Mouse (Mus musculus): ENCODE measurements around the gene Vkorc1l1. TPM values are rescaled to one million over a fixed set of nuclear protein-coding genes. Genes with fewer than 3 reads are reported as not detected.

Gene Vkorc1l1
- total RNA-seq, 1 experiment = 48.1 TPM

DNA sequence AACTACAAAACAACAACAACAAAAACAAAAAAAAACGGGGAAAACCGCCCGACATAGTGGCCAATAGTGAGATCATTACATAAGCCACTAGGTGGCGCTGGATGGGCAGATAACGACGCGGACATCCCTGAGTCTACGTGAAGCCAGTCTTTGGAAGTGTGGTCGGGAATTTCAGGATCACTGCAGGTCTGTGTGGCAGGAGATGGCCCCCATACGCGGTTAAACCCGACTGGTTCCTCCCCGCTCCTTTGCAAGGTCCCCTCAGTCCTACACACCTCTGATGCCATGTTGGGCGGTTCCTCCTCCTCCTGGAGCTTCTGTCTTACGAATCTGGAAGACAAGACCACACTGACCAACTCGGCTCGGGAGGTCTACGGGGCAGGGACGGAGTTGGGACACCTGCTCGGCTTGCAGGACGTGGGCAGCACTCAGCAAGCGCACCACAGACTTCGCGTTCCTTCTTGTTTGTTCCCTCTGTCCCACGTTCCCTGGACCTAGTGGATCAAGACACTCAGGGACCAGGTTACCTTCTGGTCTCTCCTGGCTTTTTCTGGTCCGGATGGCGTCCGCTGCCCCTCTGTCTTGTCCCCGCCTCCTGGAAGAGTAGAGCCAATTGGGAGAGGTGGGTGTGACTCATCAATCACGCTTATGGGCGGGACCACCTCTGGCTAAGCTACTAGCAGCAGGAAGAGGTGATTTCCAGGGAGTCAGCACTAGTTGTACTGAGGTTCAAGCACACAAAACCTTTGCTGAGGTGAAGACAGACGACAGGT, 82.2 kb downstream of the Vkorc1l1 start:
- in situ Hi-C loops (cut with MboI; ENCODE audit: low sequenced_read_pairs in 2 of 2, unreplicated experiment in 2 of 2) = no loop called here
- peak; percentile 92 for DNase-seq (ENCODE audit: low read depth, low spot score)
- Histone ChIP-seq H3K27ac (ENCODE audit: insufficient read depth, low read depth, low read length, poor library complexity, severe bottlenecking) (no peak overlapping the region), H3K4me1 (ENCODE audit: control insufficient read depth in 2 of 2, insufficient read depth in 2 of 2, low read length in 2 of 2, poor library complexity in 1 of 2) (peaks cover 0 to 10% of the 10 kb centered on the region in 2 experiments; a peak in 2 of 4 replicates), H3K9ac (ENCODE audit: insufficient read depth, low read depth, low read length, poor library complexity, severe bottlenecking) (peak overlapping the region; percentile 56), H3K36me3 (ENCODE audit: control insufficient read depth, insufficient read depth, low read length, poor library complexity, severe bottlenecking) (no peaks in the 10 kb centered on the region), H3K4me3 (ENCODE audit: insufficient read depth in 1 of 2, low read depth in 1 of 2, low read length in 2 of 2, poor library complexity in 1 of 2, severe bottlenecking in 1 of 2) (peak overlapping the region; percentile 69 to 95), H3K9me3 (ENCODE audit: control insufficient read depth, insufficient read depth, low read depth, low read length) (no peaks in the 10 kb centered on the region)
- no peak for TF ChIP-seq HCFC1 (IDR thresholded peaks at IDR 0.05; ENCODE audit: borderline replicate concordance, insufficient read depth, low read length)
- no peak for TF ChIP-seq CHD2 (IDR thresholded peaks at IDR 0.05; ENCODE audit: low read depth, low read length)
- TF ChIP-seq MAFK (IDR thresholded peaks at IDR 0.05; ENCODE audit: insufficient read depth, low read depth, low read length) = 0 out of 2 replicates have a peak, but pooled peaks have one; percentile 32
- TF ChIP-seq ZNF384 (IDR thresholded peaks at IDR 0.05; ENCODE audit: low read depth, low read length) = peak; percentile 62
- no peak for TF ChIP-seq ZC3H11A (IDR thresholded peaks at IDR 0.05; ENCODE audit: borderline replicate concordance, low read depth, low read length)

DNA sequence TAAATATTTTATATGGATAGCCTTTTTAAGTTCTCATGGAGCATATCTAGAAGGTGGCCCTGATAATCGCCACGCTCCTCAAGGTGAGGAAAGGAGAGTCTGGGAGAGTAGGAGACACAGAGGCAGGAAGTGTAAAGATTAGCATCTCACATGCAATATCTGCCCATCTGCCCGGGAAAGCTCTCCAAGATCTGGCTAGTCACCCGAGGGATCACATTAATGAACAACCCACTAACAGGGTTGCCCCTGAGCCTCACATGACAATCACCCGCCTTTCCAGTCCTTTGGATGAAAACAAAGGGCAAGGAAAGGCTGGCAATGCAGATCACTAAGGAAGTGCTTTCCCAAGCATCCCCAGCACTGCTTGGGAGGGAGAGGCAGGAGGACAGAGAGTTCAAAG, 85.4 kb downstream of the Vkorc1l1 start:
- in situ Hi-C loops (cut with MboI; ENCODE audit: low sequenced_read_pairs in 2 of 2, unreplicated experiment in 2 of 2) = no loop called here
- Histone ChIP-seq H3K9me3 (ENCODE audit: control insufficient read depth, insufficient read depth, low read depth, low read length) (no peaks in the 10 kb centered on the region), H3K4me1 (ENCODE audit: control insufficient read depth in 2 of 2, insufficient read depth in 2 of 2, low read length in 2 of 2, poor library complexity in 1 of 2) (peaks cover 0 to 8% of the 10 kb centered on the region in 2 experiments; a peak in 1 of 4 replicates), H3K27ac (ENCODE audit: insufficient read depth, low read depth, low read length, poor library complexity, severe bottlenecking) (no peak overlapping the region), H3K36me3 (ENCODE audit: control insufficient read depth, insufficient read depth, low read length, poor library complexity, severe bottlenecking) (no peaks in the 10 kb centered on the region), H3K9ac (ENCODE audit: insufficient read depth, low read depth, low read length, poor library complexity, severe bottlenecking) (no peak overlapping the region), H3K4me3 (ENCODE audit: insufficient read depth in 1 of 2, low read depth in 1 of 2, low read length in 2 of 2, poor library complexity in 1 of 2, severe bottlenecking in 1 of 2) (no peak overlapping the region)
- no peak for DNase-seq (ENCODE audit: low read depth, low spot score)
- no peak for TF ChIP-seq ZC3H11A (IDR thresholded peaks at IDR 0.05; ENCODE audit: borderline replicate concordance, low read depth, low read length)
- no peak for TF ChIP-seq HCFC1 (IDR thresholded peaks at IDR 0.05; ENCODE audit: borderline replicate concordance, insufficient read depth, low read length)
- TF ChIP-seq CHD2 (IDR thresholded peaks at IDR 0.05; ENCODE audit: low read depth, low read length) = no peak
- TF ChIP-seq MAFK (IDR thresholded peaks at IDR 0.05; ENCODE audit: insufficient read depth, low read depth, low read length) = no peak
- TF ChIP-seq ZNF384 (IDR thresholded peaks at IDR 0.05; ENCODE audit: low read depth, low read length) = no peak

DNA sequence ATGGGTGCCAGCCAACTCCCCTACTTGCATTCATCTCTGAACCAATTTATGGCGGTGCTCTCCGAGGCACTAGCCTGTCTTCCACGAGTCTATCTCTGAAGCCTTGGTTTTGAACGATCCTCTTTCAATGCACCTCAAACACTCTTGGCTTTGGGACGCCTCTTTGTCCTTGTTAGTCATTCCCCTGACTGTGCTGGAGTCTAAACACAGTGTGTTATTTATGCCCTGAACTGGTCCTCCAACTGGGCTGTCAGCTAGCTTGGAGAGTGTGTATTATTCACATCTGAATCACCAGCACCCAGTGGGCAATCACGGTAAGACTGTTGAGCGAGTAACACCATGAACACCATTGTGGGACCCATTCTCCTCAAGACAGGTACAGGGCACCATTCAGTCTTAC, 85.9 kb downstream of the Vkorc1l1 start:
- H3K36me3 ChIP-seq (ENCODE audit: control insufficient read depth, insufficient read depth, low read length, poor library complexity, severe bottlenecking) = no peaks in the 10 kb centered on the region
- no peak for TF ChIP-seq ZNF384 (IDR thresholded peaks at IDR 0.05; ENCODE audit: low read depth, low read length)
- in situ Hi-C loops (cut with MboI; ENCODE audit: low sequenced_read_pairs in 2 of 2, unreplicated experiment in 2 of 2) = no loop called here
- no peak overlapping the region for H3K9ac ChIP-seq (ENCODE audit: insufficient read depth, low read depth, low read length, poor library complexity, severe bottlenecking)
- no peak overlapping the region for H3K27ac ChIP-seq (ENCODE audit: insufficient read depth, low read depth, low read length, poor library complexity, severe bottlenecking)
- no peak overlapping the region for H3K4me3 ChIP-seq (ENCODE audit: insufficient read depth in 1 of 2, low read depth in 1 of 2, low read length in 2 of 2, poor library complexity in 1 of 2, severe bottlenecking in 1 of 2)
- no peaks in the 10 kb centered on the region for H3K9me3 ChIP-seq (ENCODE audit: control insufficient read depth, insufficient read depth, low read depth, low read length)
- no peak for DNase-seq (ENCODE audit: low read depth, low spot score)
- H3K4me1 ChIP-seq (ENCODE audit: control insufficient read depth in 2 of 2, insufficient read depth in 2 of 2, low read length in 2 of 2, poor library complexity in 1 of 2) = peaks cover 0 to 9% of the 10 kb centered on the region in 2 experiments; a peak in 2 of 4 replicates

DNA sequence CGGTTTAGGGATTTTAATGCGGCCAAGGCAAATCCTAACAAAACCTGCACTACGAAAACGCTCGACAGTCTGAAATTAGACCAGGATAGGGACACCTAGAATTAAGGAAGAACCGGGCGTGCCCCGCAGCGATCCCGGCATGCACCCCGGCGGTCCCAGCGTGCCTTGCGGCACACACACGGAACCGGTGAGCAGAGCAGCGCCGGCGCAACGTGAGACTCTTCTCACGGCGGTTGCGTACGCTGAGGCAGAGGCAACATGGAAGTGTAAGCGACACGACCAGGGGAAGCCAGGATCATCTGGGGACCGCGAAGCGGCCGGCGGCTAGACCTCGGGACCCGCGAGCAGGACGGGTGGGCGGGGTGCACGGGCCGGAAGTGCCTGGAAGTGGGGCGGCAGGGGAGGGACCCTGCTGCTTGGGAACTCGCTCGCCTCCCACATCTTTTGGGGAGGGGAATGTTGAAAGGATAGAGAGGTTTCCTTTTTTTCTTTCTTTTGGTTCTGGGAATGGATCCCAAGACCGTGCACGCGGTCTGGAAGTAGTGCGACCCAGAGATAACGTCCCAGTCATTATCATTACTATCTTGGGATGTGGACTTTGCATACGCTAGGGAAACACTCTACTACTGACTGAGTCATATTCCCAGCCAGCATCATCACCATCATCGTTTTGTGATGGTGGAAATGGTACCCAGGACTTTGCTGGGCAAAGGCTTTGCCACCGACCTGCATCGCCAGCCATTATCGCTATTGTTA, 87.5 kb downstream of the Vkorc1l1 start, which contains the start of the genes Asl and Crcp:
Asl (minus strand) TSS at position 106 of the 756 bp plus-strand sequence.
Crcp (plus strand) TSS at position 149 of the 756 bp plus-strand sequence.
- Histone ChIP-seq H3K27ac (ENCODE audit: insufficient read depth, low read depth, low read length, poor library complexity, severe bottlenecking) (peak within 1 kb of the TSS; percentile 95), H3K9ac (ENCODE audit: insufficient read depth, low read depth, low read length, poor library complexity, severe bottlenecking) (peak within 1 kb of the TSS; percentile 95), H3K4me1 (ENCODE audit: control insufficient read depth in 2 of 2, insufficient read depth in 2 of 2, low read length in 2 of 2, poor library complexity in 1 of 2) (peaks cover 0 to 10% of the 10 kb centered on the region in 2 experiments; a peak in 2 of 4 replicates), H3K36me3 (ENCODE audit: control insufficient read depth, insufficient read depth, low read length, poor library complexity, severe bottlenecking) (no peaks in the 10 kb centered on the region), H3K9me3 (ENCODE audit: control insufficient read depth, insufficient read depth, low read depth, low read length) (no peaks in the 10 kb centered on the region), H3K4me3 (ENCODE audit: insufficient read depth in 1 of 2, low read depth in 1 of 2, low read length in 2 of 2, poor library complexity in 1 of 2, severe bottlenecking in 1 of 2) (peak within 1 kb of the TSS; percentile 84 to 94)
- DNase-seq (ENCODE audit: low read depth, low spot score) = peak; percentile 54
- in situ Hi-C loops (cut with MboI; ENCODE audit: low sequenced_read_pairs in 2 of 2, unreplicated experiment in 2 of 2) = no loop called here
- no peak for TF ChIP-seq HCFC1 (IDR thresholded peaks at IDR 0.05; ENCODE audit: borderline replicate concordance, insufficient read depth, low read length)
- no peak for TF ChIP-seq ZNF384 (IDR thresholded peaks at IDR 0.05; ENCODE audit: low read depth, low read length)
- TF ChIP-seq MAFK (IDR thresholded peaks at IDR 0.05; ENCODE audit: insufficient read depth, low read depth, low read length) = no peak
- TF ChIP-seq ZC3H11A (IDR thresholded peaks at IDR 0.05; ENCODE audit: borderline replicate concordance, low read depth, low read length) = no peak
- TF ChIP-seq CHD2 (IDR thresholded peaks at IDR 0.05; ENCODE audit: low read depth, low read length) = no peak

Data from ES-E14 (cell line).